Mouse (Mus musculus) forelimb bud, embryonic 11.5 days (tissue): ENCODE measurements at regions not wholly inside any gene's neighbourhood (a gene's known extent, or its start where the extent isn't known, plus 50 kb on each side); places are given as distances from the start of the nearest gene placed in this dataset.

Experiments
- DNase-seq: peaks from one replicate; pipeline ENCODE4 v3.0.0-alpha.2; 2012; ENCODE audit warnings: low read depth, low spot score

DNA sequence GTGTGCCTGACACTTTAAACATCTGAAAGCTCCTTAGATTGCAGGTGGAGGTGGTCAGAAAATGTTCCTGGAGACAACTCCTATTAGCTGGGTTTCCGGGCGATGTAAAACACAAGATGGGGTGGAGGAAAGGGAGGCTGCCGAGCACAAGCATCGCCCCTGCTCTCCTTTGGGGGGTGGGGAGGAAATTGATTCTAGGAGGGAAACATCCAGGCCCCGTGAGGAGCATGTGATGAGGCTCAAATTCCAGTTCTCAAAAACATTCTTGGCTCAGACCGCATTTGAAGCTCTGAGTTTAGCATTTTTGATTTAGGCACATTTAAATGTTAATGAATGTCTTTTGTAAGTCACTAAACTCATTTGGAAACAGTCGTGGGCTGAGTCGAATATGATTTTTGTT, 105.5 kb downstream of the Rpl14 start:
- DNase-seq = no peak

DNA sequence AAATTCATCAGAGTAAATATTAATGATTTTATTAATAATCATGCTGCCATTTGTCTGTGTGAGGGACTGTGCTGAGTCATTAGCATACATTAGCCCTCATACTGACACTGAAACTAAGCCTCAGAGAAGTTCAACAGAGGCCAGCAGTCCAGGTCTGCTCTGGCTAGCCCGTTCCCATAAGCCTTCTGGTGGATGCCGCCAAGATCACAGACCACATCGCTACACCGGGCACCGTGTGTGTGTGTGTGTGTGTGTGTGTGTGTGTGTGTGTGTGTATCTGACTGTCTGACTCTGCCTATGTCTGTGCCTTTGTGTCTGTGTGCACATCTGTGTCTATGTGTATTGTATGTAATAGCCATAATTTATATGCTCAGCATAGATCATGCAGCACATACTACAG, 106.0 kb downstream of the Rpl14 start:
- no peak for DNase-seq

DNA sequence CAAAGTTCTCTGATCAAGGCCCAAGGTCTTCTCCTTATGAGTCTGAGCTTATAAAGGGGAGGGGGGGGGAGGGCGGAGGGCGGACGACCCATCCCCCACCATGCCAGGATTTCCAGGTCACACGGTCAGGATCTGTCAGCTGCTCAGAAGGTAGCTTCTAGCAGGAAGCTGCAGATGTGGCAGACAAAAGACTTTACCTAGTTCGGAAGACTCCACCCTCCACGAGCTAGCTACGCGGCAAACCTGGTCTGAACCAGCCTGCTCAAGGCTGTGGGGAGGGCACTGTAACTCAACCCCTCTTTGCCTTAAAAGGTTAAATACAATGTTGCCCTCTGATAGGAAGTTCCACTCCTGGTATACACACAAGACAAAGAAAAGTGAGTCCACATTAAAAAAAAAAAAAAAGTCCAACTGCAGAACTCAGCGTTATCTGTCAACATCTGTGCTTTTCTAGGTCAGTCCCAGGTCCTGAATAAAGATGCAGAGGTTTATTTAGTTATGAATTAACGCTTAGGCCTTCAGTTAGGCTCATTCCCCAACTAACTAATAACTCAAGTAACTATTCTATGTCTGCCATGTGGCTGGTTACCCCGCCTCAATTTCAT, 108.7 kb downstream of the Rpl14 start:
- peak; percentile 16 for DNase-seq

DNA sequence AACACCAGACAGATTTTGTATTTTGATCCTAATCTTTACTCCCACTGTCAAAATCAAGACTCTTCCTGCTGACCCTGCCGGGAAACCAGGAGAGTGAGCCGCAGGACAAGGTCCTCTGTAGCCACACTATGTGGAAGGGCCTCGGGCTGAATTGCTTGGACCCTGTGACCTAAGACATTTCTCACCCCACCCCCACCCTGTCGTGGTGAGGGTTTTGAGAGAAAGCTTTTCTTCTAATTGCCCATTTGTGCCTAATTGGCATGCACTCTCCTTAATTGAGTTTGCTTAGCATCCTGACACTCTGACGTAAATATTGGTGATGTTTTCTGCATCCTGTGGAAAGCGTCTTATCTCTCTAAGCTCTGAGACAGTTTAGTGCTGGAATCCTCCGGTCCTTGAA, 110.2 kb downstream of the Rpl14 start:
- DNase-seq = no peak

DNA sequence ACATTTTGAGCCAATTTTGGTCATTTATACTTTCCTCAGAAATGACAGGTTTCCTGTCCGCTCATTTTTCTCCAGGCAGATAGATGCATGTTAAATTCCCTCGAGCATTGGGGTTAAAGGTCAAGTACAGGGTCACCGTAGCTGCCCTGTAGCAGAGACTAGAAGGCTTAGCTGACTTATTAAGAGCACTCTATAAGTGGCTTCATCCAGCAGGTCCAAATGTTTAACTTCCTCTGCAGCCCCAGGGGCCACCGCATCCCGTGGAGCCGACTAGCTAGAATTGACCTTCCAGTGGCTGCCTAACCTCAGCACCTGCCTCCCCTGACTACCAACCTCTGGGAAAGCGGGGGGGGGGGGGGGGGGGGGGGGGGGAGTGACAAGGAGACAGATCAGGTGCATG, 114.7 kb downstream of the Rpl14 start:
- DNase-seq = no peak

DNA sequence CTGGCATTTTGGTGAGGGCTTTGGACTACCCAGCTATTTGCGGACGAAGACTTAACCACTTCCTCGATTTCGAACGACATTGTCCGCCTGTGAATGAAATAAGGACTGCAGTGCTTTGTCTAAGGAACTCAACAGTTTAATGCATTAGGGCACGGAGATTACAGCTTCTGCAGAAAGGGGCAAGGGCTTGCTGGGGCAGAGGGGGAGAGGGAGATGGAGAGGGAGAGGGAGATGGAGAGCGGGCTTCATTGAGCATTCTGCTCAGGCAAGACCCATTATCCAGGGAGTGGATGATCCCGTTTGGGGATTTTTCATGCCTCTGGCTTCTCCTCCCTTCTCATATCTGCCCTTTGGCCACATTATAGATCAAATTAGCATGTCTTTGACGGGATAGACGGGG, 117.8 kb downstream of the Rpl14 start:
- DNase-seq = no peak

DNA sequence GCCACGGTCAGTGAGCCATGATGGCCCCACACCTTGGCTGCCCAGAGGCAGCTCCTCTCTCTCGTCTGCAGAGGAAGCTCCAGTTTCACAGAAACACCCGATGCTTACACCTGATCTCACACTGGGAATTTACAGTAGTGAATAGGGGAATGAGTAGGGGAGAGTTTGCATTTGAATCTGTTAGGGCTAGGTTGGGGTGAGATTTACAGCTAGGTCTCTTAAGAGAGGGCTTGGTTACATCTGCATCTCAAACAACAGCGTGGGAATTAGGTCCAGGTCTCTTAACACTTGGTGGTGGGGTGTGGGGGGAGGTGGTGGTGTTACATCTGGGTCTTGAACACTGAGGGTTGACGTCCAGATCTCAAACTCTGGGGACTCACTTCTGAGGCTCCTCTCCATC, 119.3 kb downstream of the Rpl14 start:
- DNase-seq = no peak

DNA sequence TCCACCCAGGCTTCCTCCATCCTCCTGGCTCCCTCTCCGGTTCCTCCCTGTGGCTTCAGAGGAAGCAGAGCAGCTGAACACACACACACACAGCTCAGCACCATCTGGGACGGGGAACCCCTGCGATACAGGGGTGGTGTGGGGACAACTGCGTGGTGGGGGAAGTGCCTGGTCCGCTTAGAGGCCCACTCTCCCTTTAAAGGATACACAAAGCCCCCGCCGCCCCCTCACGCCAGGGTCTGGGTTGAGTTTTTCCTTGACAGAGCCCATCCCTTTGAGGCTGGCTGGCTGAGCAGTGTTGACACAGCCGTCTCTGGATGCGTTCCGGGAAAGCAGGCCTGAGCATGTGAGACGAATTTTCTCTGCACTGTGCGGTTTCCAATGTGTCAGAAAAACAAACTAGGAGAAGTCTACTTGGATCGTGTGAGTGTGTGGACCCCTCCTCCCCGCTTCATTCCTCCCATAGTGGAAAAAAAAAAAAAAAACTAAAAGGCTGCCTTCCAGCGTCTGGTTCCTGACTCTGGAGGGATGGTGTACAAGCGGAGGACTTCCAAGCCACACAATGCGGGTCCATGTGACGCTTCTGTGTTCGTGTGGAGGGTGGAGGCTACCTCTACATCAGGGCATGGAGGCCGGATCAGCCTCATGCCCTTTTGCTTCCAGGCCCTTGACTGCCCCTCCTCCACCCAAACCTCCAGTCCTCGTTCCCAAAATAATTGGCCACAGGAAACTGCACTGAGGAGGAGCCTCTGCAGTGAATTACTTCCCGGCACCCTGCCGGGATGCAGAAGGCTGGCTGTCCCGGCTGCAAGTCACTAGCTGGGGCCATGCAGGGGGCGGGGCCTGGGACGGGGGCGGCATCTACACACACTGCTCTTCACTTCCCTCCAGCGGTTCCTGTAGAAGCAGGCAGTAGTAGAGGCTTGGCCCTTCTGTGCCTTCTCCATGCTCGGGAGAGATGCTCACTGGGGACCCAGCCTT, 120.0 kb downstream of the Rpl14 start:
- DNase-seq = peak; percentile 95

DNA sequence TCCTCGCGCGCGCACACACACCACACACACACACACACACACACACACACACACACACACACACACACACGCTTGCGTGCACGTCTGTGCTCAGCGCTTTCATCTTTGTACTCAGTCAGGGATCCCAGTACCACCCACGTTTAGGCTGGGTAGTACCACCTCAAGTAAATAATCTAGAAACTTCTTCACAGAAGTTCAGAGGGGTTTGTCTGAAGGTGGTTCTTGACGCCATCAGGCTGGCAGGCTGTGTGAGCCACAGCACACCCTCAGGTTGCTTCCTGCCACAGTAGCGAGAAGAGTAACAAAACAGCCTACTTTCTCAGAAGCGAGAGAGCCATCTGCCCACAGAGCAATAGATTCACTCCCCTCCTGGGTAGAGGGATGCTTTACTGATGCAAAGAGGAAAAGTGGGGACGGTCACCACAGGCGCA, 120.7 kb downstream of the Rpl14 start:
- no peak for DNase-seq

DNA sequence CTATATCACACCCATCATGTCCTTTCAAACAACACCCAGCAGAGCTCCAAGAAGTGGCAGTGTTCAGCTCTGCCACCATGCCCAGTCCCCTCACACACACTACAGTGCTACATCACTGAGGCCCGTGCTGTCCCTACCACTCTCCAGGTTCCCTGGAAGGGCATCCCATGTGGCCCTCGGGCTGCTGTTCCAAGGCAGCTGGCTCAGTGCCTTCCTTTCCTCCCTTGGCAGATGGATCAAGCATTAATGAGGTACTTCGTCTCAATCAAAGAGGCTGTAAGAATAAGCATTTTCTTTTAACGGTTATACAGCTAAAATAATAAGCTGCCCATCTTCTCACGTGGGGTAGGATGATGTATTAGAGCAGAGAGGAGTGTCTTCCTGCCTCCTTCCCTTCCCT, 123.2 kb downstream of the Rpl14 start:
- DNase-seq = no peak

DNA sequence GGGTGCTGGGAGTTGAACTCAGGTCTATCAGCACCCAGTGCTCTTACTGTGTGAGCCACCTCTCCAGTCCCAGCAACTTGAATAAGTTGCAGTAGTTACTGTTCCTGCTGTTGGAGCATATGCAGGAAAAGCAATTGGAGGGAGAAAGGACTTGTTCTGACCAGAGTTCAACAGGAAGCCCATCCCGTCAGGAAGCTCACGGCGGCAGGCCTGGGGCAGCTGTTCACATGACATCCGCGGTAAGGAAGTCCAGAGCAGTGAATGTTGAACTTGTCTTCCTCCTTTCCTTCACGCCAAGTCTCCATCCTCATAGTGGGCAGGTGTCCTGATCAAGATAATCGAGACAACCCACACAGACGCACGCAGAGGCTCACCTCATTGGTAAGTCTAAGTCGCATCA, 124.7 kb downstream of the Rpl14 start:
- no peak for DNase-seq

DNA sequence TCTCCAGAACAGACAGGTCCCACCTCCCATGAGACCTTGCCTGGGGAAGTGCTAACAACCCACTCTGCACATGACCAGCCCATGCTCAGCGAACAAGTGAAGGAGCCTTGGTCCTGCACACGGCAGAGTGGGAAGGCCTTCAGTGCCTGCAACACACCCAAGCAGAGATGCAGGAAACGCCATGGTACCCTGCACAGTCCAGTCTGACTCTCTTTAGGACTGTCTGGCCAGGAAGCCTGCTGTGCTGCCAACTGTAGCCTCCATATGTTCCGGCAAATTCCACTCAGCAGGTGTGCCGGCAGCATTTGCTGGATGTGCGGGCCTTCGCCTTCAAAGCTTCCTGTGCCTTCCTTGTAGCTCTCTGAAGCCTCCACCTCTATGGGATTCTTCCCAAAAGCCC, 126.5 kb downstream of the Rpl14 start:
- no peak for DNase-seq

DNA sequence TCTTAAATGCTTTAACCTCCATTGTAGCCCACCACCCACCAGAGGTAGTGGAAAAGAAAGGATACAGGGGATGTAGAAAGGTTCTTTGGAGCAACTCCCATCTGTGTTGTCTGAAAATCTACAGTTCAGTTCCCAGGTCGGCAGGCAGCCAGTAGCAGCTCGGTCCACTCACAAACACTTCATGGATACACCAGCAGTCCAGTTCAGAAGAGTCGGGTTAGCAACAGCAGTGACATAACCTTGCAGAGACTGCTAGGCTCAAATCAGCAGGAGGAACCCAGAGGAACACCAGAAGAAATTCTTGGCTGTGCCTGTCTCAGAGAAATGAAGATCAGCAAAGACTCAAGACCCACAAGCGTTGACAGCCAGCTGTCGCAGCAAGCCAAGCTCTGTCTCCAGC, 128.5 kb downstream of the Rpl14 start:
- DNase-seq = no peak

DNA sequence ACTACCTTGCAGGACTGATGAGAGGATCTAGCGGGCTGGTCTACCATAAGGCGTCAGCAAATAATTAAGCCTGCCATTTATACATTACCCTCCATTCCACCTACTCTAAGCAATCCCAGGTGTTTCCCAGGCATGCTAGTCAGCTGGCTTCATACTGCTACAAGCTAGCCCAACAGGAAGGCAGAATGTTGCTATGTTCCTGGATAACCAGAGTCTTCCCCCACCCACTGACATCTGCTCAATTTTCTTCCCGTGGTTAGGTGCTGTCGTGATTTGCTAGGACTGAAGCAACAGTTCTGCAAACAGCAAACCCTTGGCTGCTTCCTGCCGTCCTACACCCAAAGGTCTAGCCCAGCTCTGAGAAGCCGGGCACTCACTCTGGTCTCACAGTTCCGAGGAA, 131.6 kb downstream of the Rpl14 start:
- DNase-seq = peak; percentile 20

DNA sequence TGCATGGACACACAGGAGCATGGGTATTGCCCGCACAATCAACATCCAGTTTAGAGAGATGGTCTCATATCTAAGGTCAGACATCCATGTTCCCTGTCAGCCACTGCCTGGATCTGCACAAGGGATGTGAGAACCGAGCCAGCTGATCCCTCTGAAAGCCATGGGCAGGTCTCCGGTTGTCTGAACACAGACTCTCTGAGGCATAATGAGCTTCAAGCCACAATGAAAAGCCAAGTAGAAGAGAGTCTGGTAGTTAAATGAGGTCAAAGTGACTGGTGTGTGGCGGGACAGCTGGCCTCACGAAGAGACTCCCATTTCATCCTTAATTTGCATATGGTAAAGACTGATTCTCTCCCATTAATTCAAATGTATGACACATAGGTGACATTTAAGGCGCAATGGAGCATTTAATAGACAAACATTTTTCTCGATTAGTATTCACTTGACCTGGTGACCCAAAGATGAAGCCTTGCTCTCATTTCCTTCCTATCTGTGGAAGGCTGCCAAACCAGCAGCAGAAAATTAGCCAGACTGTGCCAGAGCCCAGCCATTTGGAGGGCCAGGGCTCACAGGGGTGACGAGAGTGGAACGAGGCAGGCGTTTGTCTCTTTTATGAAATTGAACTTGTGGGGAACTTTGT, 132.2 kb downstream of the Rpl14 start:
- DNase-seq = no peak

DNA sequence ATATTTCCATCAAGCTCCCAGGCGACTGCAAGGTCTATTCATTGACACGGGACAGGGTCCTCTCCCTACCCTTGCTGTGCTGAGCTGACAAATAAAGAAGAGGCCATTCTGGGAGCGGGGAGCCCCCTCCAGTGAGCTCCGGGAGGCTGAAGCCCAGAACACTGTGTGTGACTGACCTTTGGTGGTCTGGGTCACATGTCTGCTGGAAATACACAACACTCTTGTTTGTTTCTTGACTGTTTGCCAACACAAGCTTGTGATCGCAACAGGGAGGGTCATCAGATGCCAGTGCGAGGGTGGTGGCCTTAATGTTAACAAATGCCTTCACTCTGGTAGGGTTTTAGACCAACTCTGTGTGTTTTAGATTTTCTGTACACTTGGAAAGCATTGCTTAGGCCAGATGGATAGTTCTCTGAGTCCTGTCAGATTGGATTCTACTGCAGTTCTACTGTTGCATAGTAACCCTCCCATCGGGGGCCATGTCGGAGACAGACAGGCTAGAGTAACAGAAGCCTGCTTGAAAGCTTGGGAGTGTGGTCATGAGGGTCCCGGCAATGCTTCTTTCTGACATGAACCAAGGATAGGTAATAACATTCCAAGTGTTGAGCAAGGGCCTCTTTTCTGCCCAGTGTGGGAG, 135.4 kb downstream of the Rpl14 start:
- no peak for DNase-seq

DNA sequence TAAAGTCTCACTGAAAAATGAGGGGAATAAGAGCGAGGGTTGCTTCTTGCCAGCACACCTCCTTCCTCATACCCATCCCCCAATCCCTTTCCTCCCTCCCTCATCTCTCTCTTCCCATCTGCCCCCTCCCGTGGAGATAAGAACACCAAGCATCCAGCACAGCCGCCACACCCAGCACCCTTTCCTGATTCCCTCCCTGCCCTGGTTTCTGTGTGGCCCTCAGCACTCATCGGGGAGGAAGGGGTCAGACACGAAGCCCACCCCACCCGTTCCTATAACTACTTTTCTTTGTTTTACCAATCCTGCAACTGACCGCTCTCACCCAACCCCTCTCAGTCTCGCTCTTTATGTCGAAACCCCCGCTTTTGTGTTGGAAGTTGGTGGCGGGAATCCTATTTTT, 137.3 kb downstream of the Rpl14 start:
- DNase-seq = no peak

DNA sequence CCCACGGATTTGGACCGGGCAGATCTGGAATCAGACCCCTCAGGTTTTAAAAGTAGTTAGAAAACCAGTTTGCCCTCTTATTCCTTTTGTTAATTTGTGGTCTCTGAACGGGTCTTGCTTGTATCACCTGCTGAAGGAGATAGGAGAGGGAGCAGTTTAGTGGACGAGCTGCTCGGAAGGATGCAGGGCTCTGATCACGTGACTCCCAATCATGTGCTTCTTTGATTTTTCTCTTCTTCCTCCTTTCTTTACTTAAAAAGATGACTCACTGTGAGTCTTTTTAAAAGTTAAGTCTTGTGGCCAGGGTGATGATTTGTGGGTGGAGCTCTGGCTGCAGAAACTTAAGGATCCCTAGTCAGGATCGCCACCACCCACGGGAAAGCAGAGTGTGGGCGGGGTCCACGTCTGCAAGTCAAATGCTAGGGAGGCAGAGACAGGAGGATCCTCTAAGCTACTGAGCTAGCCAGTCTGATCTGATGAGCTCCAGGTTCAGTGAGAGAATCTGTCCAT, 138.0 kb downstream of the Rpl14 start:
- DNase-seq = no peak

DNA sequence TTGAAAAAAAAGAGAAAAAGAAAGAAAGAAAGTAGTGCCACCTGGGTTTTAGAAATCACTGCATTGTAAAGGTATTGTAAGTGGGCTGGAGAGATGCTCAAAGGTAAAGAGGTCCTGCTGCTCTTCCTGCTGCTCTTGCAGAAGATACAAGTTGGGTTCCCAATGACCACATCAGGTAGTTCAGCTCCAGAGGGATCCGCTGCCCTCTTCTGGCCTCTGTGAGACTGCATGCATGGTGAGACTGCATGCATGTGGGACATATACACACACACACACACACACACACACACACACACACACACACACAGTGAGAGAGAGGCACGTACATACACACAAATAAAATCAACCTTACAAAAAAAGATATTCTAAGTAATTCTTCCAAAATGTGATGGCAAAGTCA, 141.7 kb downstream of the Rpl14 start:
- DNase-seq = no peak

DNA sequence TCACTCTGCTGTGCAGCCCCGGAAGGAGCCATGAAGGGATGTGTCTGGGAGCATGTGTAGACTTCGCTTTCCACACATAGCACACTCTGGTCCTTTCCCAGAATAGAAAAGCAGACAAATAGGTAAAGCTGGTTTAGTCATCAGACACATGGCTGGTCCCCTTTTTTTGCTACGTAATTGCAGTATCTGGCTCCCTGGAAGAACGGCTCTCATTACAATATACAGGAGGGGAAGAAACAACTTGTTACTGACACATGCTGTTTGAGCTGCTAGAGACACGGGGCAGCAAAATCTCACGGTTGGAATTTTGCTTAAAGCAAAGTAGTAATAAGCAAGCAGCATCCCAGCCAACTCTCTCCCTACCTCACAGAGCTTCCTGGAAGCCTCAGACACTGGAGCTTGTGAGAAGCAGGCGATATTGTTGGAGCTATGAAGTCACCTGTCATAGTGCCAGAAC, 144.4 kb downstream of the Rpl14 start:
- DNase-seq = no peak

DNA sequence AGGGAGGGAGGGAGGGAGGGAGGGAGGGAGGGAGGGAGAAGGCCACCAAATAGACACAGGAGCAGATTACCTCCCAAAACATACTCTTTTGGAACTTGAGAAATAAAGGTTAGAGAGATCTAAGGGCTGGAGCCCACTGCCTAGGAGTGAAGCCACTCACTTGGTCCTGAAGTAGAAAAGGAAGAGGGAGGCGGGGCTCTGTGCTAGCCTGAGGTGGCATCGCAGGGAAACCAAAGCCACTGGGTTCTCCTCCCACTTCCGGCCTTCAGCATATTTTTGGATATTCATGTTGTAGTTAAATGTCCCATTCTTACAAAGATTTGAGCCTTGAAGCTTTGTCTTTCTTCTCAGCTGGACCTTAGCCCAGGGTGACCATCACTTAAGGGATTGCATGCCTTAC, 147.6 kb downstream of the Rpl14 start:
- no peak for DNase-seq
